Comparison of ENCODE assay signal across 15 mouse cellular contexts in the genomic region with DNA sequence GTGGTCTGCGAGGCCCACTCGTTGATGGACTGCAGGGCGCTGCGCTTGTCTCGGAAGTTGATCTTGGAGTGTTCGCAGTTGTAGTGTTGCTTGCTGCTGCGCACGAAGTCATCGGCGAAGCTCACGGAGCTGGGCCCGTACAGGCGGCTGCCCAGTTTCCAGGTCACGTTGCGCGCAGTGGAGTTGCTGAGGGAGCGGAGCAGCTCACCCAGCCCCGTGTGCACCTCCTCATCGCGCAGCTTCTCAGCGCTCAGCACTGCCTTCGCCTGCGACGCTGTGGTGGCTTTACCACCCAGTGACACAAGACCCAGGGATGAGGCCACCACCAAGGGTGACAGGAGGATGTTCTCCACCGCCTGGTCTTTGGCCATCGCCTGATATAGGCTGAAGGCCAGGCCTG. TPM values are rescaled to one million over a fixed set of nuclear protein-coding genes. Genes with fewer than 3 reads are reported as not detected.
DNase-seq lines count a peak whose midpoint lies in the region; ATAC-seq and TF ChIP-seq lines count a peak whose summit lies in the region.
"Had no signal": no experiment of that assay in that cellular context is flagged by ENCODE, and none has a peak within 500 bp of the region (broad histone marks: within the 10 kb centered on the region; RNA-seq: fewer than 3 reads in every experiment).

No protein-coding gene starts in this region.

- DNase-seq in gastrocnemius, adult 2 months, result no peak
- no peak for DNase-seq in gastrocnemius, postnatal 36 days
- DNase-seq in kidney, adult 9 months, result no peak
- DNase-seq in retina, embryonic 14.5 days (ENCODE audit: low spot score), result no peak
- no peak for DNase-seq in lung, postnatal 14 days
- DNase-seq: adrenal gland, adult 8-10 months; cerebellum, adult 9-10 months; kidney, postnatal 10 days; layer of hippocampus, adult 9-11 months; right cerebral cortex, postnatal 25 days; thymus, postnatal 36 days had no signal

- no peaks in the 10 kb centered on the region for H3K9me3 ChIP-seq in kidney, embryonic 15.5 days (replicated peaks)
- no peaks in the 10 kb centered on the region for H3K9me3 ChIP-seq in E14TG2a.4 (ENCODE audit: low read length)
- H3K9me3 ChIP-seq: liver, embryonic 15.5 days had no signal

- H3K4me3 ChIP-seq in gastrocnemius, adult 2 months, result peak overlapping the region; percentile 85
- 0 out of 2 replicates have a peak overlapping the region, but pooled peaks have one; percentile 3 for H3K4me3 ChIP-seq in kidney, embryonic 15.5 days (replicated peaks)
- peak overlapping the region; percentile 65 for H3K4me3 ChIP-seq in E14TG2a.4 (replicated peaks; ENCODE audit: low read length)
- H3K4me3 ChIP-seq in embryonic fibroblast, embryonic 13.5 days (ENCODE audit: insufficient read depth, low read length), result peak overlapping the region; percentile 69
- H3K4me3 ChIP-seq: liver, embryonic 15.5 days had no signal

- 94% methylated on average over 26 of the region's 26 CpGs for WGBS in kidney, embryonic 15.5 days

- intact Hi-C loops in gastrocnemius, adult 2 months (cut with DNase I), result no loop called here
- intact Hi-C loops in gastrocnemius, postnatal 36 days (cut with DNase I), result no loop called here

- H3K4me1 ChIP-seq in kidney, embryonic 15.5 days, result peaks cover 69% of the 10 kb centered on the region
- H3K4me1 ChIP-seq in E14TG2a.4 (replicated peaks; ENCODE audit: low read depth, low read length), result peaks cover 58% of the 10 kb centered on the region
- H3K4me1 ChIP-seq in embryonic fibroblast, embryonic 13.5 days (ENCODE audit: control insufficient read depth, insufficient read depth, low read length), result peaks cover 17% of the 10 kb centered on the region
- H3K4me1 ChIP-seq: liver, embryonic 15.5 days had no signal

- no peak for TF ChIP-seq CTCF in gastrocnemius, adult 2 months (IDR thresholded peaks at IDR 0.05)
- no peak for TF ChIP-seq CTCF in E14TG2a.4 (conservative IDR thresholded peaks at IDR 0.05; ENCODE audit: low read length)
- TF ChIP-seq CTCF in embryonic fibroblast, embryonic 13.5 days (IDR thresholded peaks at IDR 0.05; ENCODE audit: borderline replicate concordance, insufficient read depth, low read length), result no peak

- TF ChIP-seq POLR2A in embryonic fibroblast, embryonic 13.5 days (IDR thresholded peaks at IDR 0.05; ENCODE audit: low read depth, low read length), result 0 out of 2 replicates have a peak, but pooled peaks have one; percentile 5

- no peak for ATAC-seq in kidney, embryonic 15.5 days (replicated peaks; ENCODE audit: low FRiP score)

- H3K4me2 ChIP-seq in kidney, embryonic 15.5 days, result peak overlapping the region; percentile 88; the same call in 1 of the 2 replicates
- H3K4me2 ChIP-seq: liver, embryonic 15.5 days had no signal

- no peak overlapping the region for H3K27ac ChIP-seq in gastrocnemius, adult 2 months
- H3K27ac ChIP-seq in kidney, embryonic 15.5 days, result peak overlapping the region; percentile 96; the same call in 1 of the 2 replicates
- no peak overlapping the region for H3K27ac ChIP-seq in embryonic fibroblast, embryonic 13.5 days (ENCODE audit: insufficient read depth, low read length)
- H3K27ac ChIP-seq: liver, embryonic 15.5 days had no signal

- H3K27me3 ChIP-seq in kidney, embryonic 15.5 days, result no peaks in the 10 kb centered on the region
- H3K27me3 ChIP-seq in E14TG2a.4 (ENCODE audit: insufficient read depth, low read length), result peaks cover 58% of the 10 kb centered on the region

- H3K36me3 ChIP-seq in kidney, embryonic 15.5 days, result peaks cover 64% of the 10 kb centered on the region
- peaks cover 26% of the 10 kb centered on the region for H3K36me3 ChIP-seq in E14TG2a.4 (ENCODE audit: insufficient read depth, low read length)
- H3K36me3 ChIP-seq: liver, embryonic 15.5 days had no signal

- no peak overlapping the region for H3K9ac ChIP-seq in kidney, embryonic 15.5 days
- H3K9ac ChIP-seq: liver, embryonic 15.5 days had no signal

RNA-seq across cellular contexts. Expression of a gene that starts 4.2 kb away (rescaled TPM):
- total RNA-seq in gastrocnemius, adult 2 months (2021), result 100 to 1,000 TPM in 1 of 2 experiments, 10 to 100 TPM in 1; 47.0 to 124 TPM
- total RNA-seq in gastrocnemius, postnatal 36 days (2021), result 100 to 1,000 TPM in 1 of 2 experiments, 10 to 100 TPM in 1; 69.4 to 103 TPM
- 1,575 and 1,603 TPM in 2 replicates for polyA plus RNA-seq in kidney, embryonic 15.5 days (2015; fragmentation: Nextera tagmentation; extraction: Ambion mirVana)
- polyA plus RNA-seq in embryonic fibroblast, embryonic 13.5 days (2011; ENCODE audit: insufficient read length, low read depth, missing spikeins), result 2,134 and 2,700 TPM in 2 replicates

RNA-seq across cellular contexts. Expression of a gene that starts 32.3 kb away (rescaled TPM):
- 1 to 10 TPM; 5.4 to 6.7 TPM for total RNA-seq in gastrocnemius, adult 2 months (2021)
- total RNA-seq in gastrocnemius, postnatal 36 days (2021), result 1 to 10 TPM; 2.6 to 4.6 TPM
- 14.5 and 17.3 TPM in 2 replicates for polyA plus RNA-seq in kidney, embryonic 15.5 days (2015; fragmentation: Nextera tagmentation; extraction: Ambion mirVana)
- 12.0 and 12.6 TPM in 2 replicates for polyA plus RNA-seq in embryonic fibroblast, embryonic 13.5 days (2011; ENCODE audit: insufficient read length, low read depth, missing spikeins)

Comparison
In these comparisons a context has a peak if more than half of its experiments do, and no peak if none do; other contexts are left out.
1. H3K4me3 ChIP-seq: peak in every context shown above with its lines; median percentile 85 in gastrocnemius, adult 2 months; 69 in embryonic fibroblast, embryonic 13.5 days; 65 in E14TG2a.4; 3 in kidney, embryonic 15.5 days.